Mouse (Mus musculus): Measurements from ENCODE around the gene Prkaa1.

GRCm38 (mm10) chr15:5143361-5144020 is at the start of gene Prkaa1:
- TF ChIP-seq CTCF (IDR thresholded peaks at IDR 0.05) (peak; percentile 32; the same call in 1 of the 2 replicates), EP300 (IDR thresholded peaks at IDR 0.05) (no peak)

Data from lung, postnatal 0 days (tissue).